Mouse (Mus musculus): ENCODE measurements around the gene Nf1.

DNA sequence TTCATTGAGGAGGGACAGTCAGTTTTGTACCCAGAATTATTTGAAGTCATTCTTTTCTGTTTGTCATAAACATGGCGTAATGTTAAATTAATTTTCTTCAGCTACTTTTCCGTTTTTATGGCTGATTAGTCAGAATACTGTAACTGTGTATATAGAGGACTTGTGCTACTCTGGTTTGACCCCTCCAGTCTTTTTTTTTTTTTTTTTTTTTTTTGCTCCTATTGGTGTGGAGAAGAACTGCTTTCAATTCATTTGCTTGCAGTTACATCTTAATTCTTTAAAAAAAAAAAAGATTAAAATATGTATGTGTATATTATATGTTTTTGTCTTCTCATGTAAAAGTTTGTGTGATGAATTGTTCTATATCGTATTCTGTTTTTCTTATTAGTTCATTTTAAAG lies 172.5 kb downstream of the Nf1 start:
- TF ChIP-seq CTCF (IDR thresholded peaks at IDR 0.05; ENCODE audit: extremely low read depth, insufficient read depth, insufficient read length, insufficient replicate concordance): no peak
- no peak for TF ChIP-seq POLR2A (IDR thresholded peaks at IDR 0.05; ENCODE audit: low read depth, low read length)
